Mouse (Mus musculus) brown adipose tissue, adult 24 weeks (tissue): Measurements from ENCODE around the gene Vnn3. TPM values are rescaled to one million over a fixed set of nuclear protein-coding genes. Genes with fewer than 3 reads are reported as not detected.
A peak's percentile ranks its signal among the peaks of the same experiment; 100 is the strongest.

ENCODE experiments used
- H3K27ac ChIP-seq: fragments of 200-500 bp; replicated peaks from 2 replicates; pipeline ENCODE4 v1.5.1; 2012; ENCODE audit warnings: low read depth, mild to moderate bottlenecking, low read length
- H3K4me1 ChIP-seq: fragments of 200-500 bp; 2 replicates; pipeline ENCODE4 v1.6.1; 2012; ENCODE audit warnings: low read length, mixed read lengths; ENCODE audit not compliant: control insufficient read depth, insufficient read depth, insufficient read length
- H3K4me3 ChIP-seq: fragments of 200-500 bp; 2 replicates; pipeline ENCODE4 v1.5.1; 2012; ENCODE audit warnings: low read depth, mild to moderate bottlenecking, low read length, moderate library complexity; ENCODE audit not compliant: insufficient read depth
- polyA plus RNA-seq: library from polyadenylated mRNA; stranded (reverse); fragments of >200 nt; gene quantifications from 2 replicates; pipeline ENCODE4 v1.2.4, GENCODE M21; 2012; ENCODE audit not compliant: missing spikeins, insufficient read depth, insufficient read length

Gene Vnn3
- polyA plus RNA-seq, 1 experiment: 0.75 TPM

GRCm38 (mm10) chr10:23840496-23840895 is 10.8 kb upstream of the Vnn3 start:
- Histone ChIP-seq H3K4me3 (no peak overlapping the region), H3K27ac (no peak overlapping the region), H3K4me1 (no peaks in the 10 kb centered on the region)

GRCm38 (mm10) chr10:23852096-23852495 is 834 bp downstream of the Vnn3 start:
- Histone ChIP-seq H3K4me1 (no peaks in the 10 kb centered on the region), H3K27ac (no peak overlapping the region), H3K4me3 (no peak overlapping the region)

- H3K4me3 ChIP-seq: no peak overlapping the region
- H3K27ac ChIP-seq: no peak overlapping the region
- H3K4me1 ChIP-seq: no peaks in the 10 kb centered on the region
Measured at GRCm38 (mm10) chr10:23864362-23865312, 13.4 kb downstream of the Vnn3 start.

GRCm38 (mm10) chr10:23880695-23881094 is 29.4 kb downstream of the Vnn3 start:
- Histone ChIP-seq H3K4me3 (no peak overlapping the region), H3K4me1 (no peaks in the 10 kb centered on the region), H3K27ac (no peak overlapping the region)

- H3K4me3 ChIP-seq: no peak overlapping the region
- H3K27ac ChIP-seq: no peak overlapping the region
- H3K4me1 ChIP-seq: no peaks in the 10 kb centered on the region
Measured at GRCm38 (mm10) chr10:23884910-23885309, 33.6 kb downstream of the Vnn3 start.

GRCm38 (mm10) chr10:23886060-23886459 is 34.8 kb downstream of the Vnn3 start:
- Histone ChIP-seq H3K4me1 (no peaks in the 10 kb centered on the region), H3K27ac (no peak overlapping the region), H3K4me3 (no peak overlapping the region)

GRCm38 (mm10) chr10:23892987-23893386 is 41.7 kb downstream of the Vnn3 start:
- Histone ChIP-seq H3K4me3 (no peak overlapping the region), H3K4me1 (0 out of 2 replicates have a peak, but pooled peaks cover 2% of the 10 kb centered on the region), H3K27ac (no peak overlapping the region)

- H3K4me3 ChIP-seq: peak within 1 kb of the TSS; percentile 42
- H3K27ac ChIP-seq: no peak within 1 kb of the TSS
- H3K4me1 ChIP-seq: 0 out of 2 replicates have a peak, but pooled peaks cover 2% of the 10 kb centered on the region
Measured at GRCm38 (mm10) chr10:23894601-23895349, 43.5 kb downstream of the Vnn3 start, which contains the start of gene Vnn1. Gene Vnn1, plus strand, starts transcription at chr10:23894688.

- no peak overlapping the region for H3K4me3 ChIP-seq
- no peak overlapping the region for H3K27ac ChIP-seq
- H3K4me1 ChIP-seq: 0 out of 2 replicates have a peak, but pooled peaks cover 2% of the 10 kb centered on the region
Measured at GRCm38 (mm10) chr10:23895376-23895775, 44.1 kb downstream of the Vnn3 start.

- Histone ChIP-seq H3K27ac (no peak overlapping the region), H3K4me3 (no peak overlapping the region)
Measured at GRCm38 (mm10) chr10:23901119-23901518, 49.9 kb downstream of the Vnn3 start.

GRCm38 (mm10) chr10:23905661-23906060 is 54.4 kb downstream of the Vnn3 start:
- no peaks in the 10 kb centered on the region for H3K4me1 ChIP-seq
- H3K27ac ChIP-seq: no peak overlapping the region
- no peak overlapping the region for H3K4me3 ChIP-seq

More at GRCm38 (mm10) chr10:23901119-23901518, 49.9 kb downstream of the Vnn3 start:
- H3K4me1 ChIP-seq: no peaks in the 10 kb centered on the region

Other genes starting within 250 kb of the Vnn3 start
- gene Rps12, start 64.2 kb upstream of the Vnn3 start, polyA plus RNA-seq: 46.3 and 65.8 TPM in 2 replicates
- 21.2 and 22.2 TPM in 2 replicates for gene Slc18b1, start 54.5 kb upstream of the Vnn3 start, polyA plus RNA-seq
- gene Vnn1, start 43.2 kb downstream of the Vnn3 start, polyA plus RNA-seq: 1.4 and 2.2 TPM in 2 replicates
- not detected in 2 replicates for gene Taar1, start 68.9 kb downstream of the Vnn3 start, polyA plus RNA-seq
- not detected in 2 replicates for gene Taar2, start 87.1 kb downstream of the Vnn3 start, polyA plus RNA-seq
- gene Taar3, start 98.1 kb downstream of the Vnn3 start, polyA plus RNA-seq: not detected in 2 replicates
- not detected in 2 replicates for gene Taar4, start 109.0 kb downstream of the Vnn3 start, polyA plus RNA-seq
- not detected in 2 replicates for gene Taar5, start 119.2 kb downstream of the Vnn3 start, polyA plus RNA-seq
- gene Taar6, start 134.2 kb downstream of the Vnn3 start, polyA plus RNA-seq: not detected in 2 replicates
- not detected in 2 replicates for gene Taar7a, start 142.0 kb downstream of the Vnn3 start, polyA plus RNA-seq
- not detected in 2 replicates for gene Taar7b, start 148.5 kb downstream of the Vnn3 start, polyA plus RNA-seq
- not detected in 2 replicates for gene Taar7d, start 175.8 kb downstream of the Vnn3 start, polyA plus RNA-seq
- gene Taar7e, start 186.2 kb downstream of the Vnn3 start, polyA plus RNA-seq: not detected in 2 replicates
- gene Taar7f, start 198.0 kb downstream of the Vnn3 start, polyA plus RNA-seq: not detected in 2 replicates
- gene Taar8a, start 225.0 kb downstream of the Vnn3 start, polyA plus RNA-seq: not detected in 2 replicates
- not detected in 2 replicates for gene Taar8b, start 240.8 kb downstream of the Vnn3 start, polyA plus RNA-seq